Comparison of ENCODE assay signal across 9 mouse cellular contexts in the genomic region with DNA sequence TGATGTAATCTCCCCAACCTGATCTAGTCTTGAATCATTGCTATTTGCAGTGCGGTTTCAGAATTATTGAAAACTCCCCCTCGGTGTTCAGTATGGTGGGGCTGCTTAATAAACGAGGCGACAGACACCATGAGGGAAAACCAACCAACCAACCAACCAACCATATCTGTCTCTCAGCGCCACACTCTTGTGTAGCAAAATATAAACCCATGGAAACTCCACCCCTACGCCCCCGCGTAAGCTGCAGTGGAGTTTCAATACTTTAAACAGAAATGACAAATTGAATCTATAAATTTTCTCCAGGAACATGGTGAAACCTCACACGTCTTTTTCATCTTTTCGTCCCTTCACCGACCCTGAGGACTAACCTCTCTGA.
A peak's percentile ranks its signal among the peaks of the same experiment; 100 is the strongest.
DNase-seq lines count a peak whose midpoint lies in the region; ATAC-seq and TF ChIP-seq lines count a peak whose summit lies in the region.
"Had no signal": no experiment of that assay in that cellular context is flagged by ENCODE, and none has a peak within 500 bp of the region (broad histone marks: within the 10 kb centered on the region; RNA-seq: fewer than 3 reads in every experiment).

No protein-coding gene starts in this region.

- DNase-seq in heart, adult 2 months = no peak
- DNase-seq in CH12.LX (ENCODE audit: extremely low read depth) = peak; percentile 44
- no peak for DNase-seq in limb, embryonic 14.5 days (ENCODE audit: low spot score)
- DNase-seq in thymus, adult 18-20 months = no peak
- DNase-seq in left cerebral cortex, postnatal 25 days (ENCODE audit: low spot score in 2 of 2) = no peak
- DNase-seq in retina, embryonic 14.5 days (ENCODE audit: low spot score) = no peak
- DNase-seq: B cell, adult 2 months had no signal

- H3K36me3 ChIP-seq in heart, embryonic 11.5 days (ENCODE audit: control insufficient read depth, insufficient read depth, low read length) = no peaks in the 10 kb centered on the region
- no peaks in the 10 kb centered on the region for H3K36me3 ChIP-seq in heart, adult 2 months (ENCODE audit: control insufficient read depth, insufficient read depth, low read length)
- H3K36me3 ChIP-seq in CH12.LX (replicated peaks in 1 of 2; ENCODE audit: control insufficient read depth in 1 of 2, insufficient read depth in 1 of 2, low read length in 1 of 2) = peaks cover 3 to 12% of the 10 kb centered on the region in 2 experiments
- H3K36me3 ChIP-seq in forebrain, embryonic 16.5 days (ENCODE audit: control insufficient read depth, insufficient read depth) = no peaks in the 10 kb centered on the region
- no peaks in the 10 kb centered on the region for H3K36me3 ChIP-seq in limb, embryonic 14.5 days (ENCODE audit: control insufficient read depth, insufficient read depth, low read length)

- peak overlapping the region; percentile 61 for H3K4me2 ChIP-seq in heart, embryonic 11.5 days
- H3K4me2 ChIP-seq in CH12.LX (ENCODE audit: insufficient read depth, low read depth, poor library complexity, severe bottlenecking) = peak overlapping the region; percentile 100
- peak overlapping the region; percentile 62 for H3K4me2 ChIP-seq in forebrain, embryonic 16.5 days (ENCODE audit: low read length)
- H3K4me2 ChIP-seq in limb, embryonic 14.5 days (replicated peaks; ENCODE audit: low read depth, low read length, severe bottlenecking) = peak overlapping the region; percentile 49

- no peak for TF ChIP-seq EP300 in heart, adult 2 months (IDR thresholded peaks at IDR 0.05; ENCODE audit: insufficient read depth, low read depth, low read length)
- TF ChIP-seq EP300 in CH12.LX (IDR thresholded peaks at IDR 0.05; ENCODE audit: low read length) = no peak

- no peaks in the 10 kb centered on the region for H3K4me1 ChIP-seq in heart, embryonic 11.5 days (ENCODE audit: control insufficient read depth, insufficient read depth, low read length)
- no peaks in the 10 kb centered on the region for H3K4me1 ChIP-seq in heart, adult 2 months (ENCODE audit: control insufficient read depth, insufficient read depth, low read length)
- peaks cover 3 to 9% of the 10 kb centered on the region in 2 experiments; a peak in 2 of 4 replicates for H3K4me1 ChIP-seq in CH12.LX (ENCODE audit: control insufficient read depth in 1 of 2, insufficient read depth in 2 of 2)
- peaks cover 23% of the 10 kb centered on the region for H3K4me1 ChIP-seq in forebrain, embryonic 16.5 days (replicated peaks; ENCODE audit: control insufficient read depth, insufficient read depth, low read length)
- H3K4me1 ChIP-seq in limb, embryonic 14.5 days (ENCODE audit: control insufficient read depth, insufficient read depth, low read length) = 0 out of 2 replicates have a peak, but pooled peaks cover 7% of the 10 kb centered on the region

- no peaks in the 10 kb centered on the region for H3K79me2 ChIP-seq in heart, adult 2 months (replicated peaks; ENCODE audit: control insufficient read depth, insufficient read depth, low read length)
- H3K79me2 ChIP-seq in CH12.LX (replicated peaks; ENCODE audit: control insufficient read depth, extremely low read depth, insufficient read depth, poor library complexity, severe bottlenecking) = no peaks in the 10 kb centered on the region

- no peak for TF ChIP-seq RAD21 in CH12.LX (IDR thresholded peaks at IDR 0.05; ENCODE audit: low read depth, low read length)

- H3K4me3 ChIP-seq in heart, embryonic 11.5 days (ENCODE audit: low read depth, low read length) = no peak overlapping the region; the same call in 1 of the 2 replicates
- H3K4me3 ChIP-seq in heart, adult 2 months = no peak overlapping the region
- peak overlapping the region; percentile 37 to 50 (median 49) for H3K4me3 ChIP-seq in CH12.LX (replicated peaks in 1 of 3; ENCODE audit: low read depth in 2 of 3, low read length in 2 of 3, poor library complexity in 1 of 3)
- peak overlapping the region; percentile 38 for H3K4me3 ChIP-seq in forebrain, embryonic 16.5 days (replicated peaks; ENCODE audit: low read length)
- H3K4me3 ChIP-seq in limb, embryonic 14.5 days (replicated peaks; ENCODE audit: low read length) = peak overlapping the region; percentile 20

- ATAC-seq in heart, embryonic 11.5 days (replicated peaks; ENCODE audit: insufficient number of reproducible peaks, low FRiP score, low TSS enrichment) = no peak
- peak; percentile 21 for ATAC-seq in forebrain, embryonic 16.5 days
- ATAC-seq in limb, embryonic 14.5 days (ENCODE audit: low FRiP score, low read depth) = no peak

- H3K9me3 ChIP-seq in heart, embryonic 11.5 days (replicated peaks; ENCODE audit: control insufficient read depth, low read length) = no peaks in the 10 kb centered on the region
- no peaks in the 10 kb centered on the region for H3K9me3 ChIP-seq in CH12.LX (replicated peaks; ENCODE audit: low read length)
- no peaks in the 10 kb centered on the region for H3K9me3 ChIP-seq in forebrain, embryonic 16.5 days (ENCODE audit: control insufficient read depth, low read length)
- no peaks in the 10 kb centered on the region for H3K9me3 ChIP-seq in limb, embryonic 14.5 days (ENCODE audit: control insufficient read depth, low read length)

- WGBS in heart, embryonic 11.5 days (ENCODE audit: insufficient replicate concordance) = 71% methylated on average over 11 of the region's 11 CpGs
- WGBS in heart, adult 2 months = 76% methylated on average over 11 of the region's 11 CpGs
- 31% methylated on average over 11 of the region's 11 CpGs for WGBS in forebrain, embryonic 16.5 days
- 71% methylated on average over 11 of the region's 11 CpGs for WGBS in limb, embryonic 14.5 days

- H3K9ac ChIP-seq in heart, embryonic 11.5 days (ENCODE audit: low read depth, low read length) = no peak overlapping the region
- no peak overlapping the region for H3K9ac ChIP-seq in heart, adult 2 months (ENCODE audit: low read depth, low read length)
- peak overlapping the region; percentile 62 for H3K9ac ChIP-seq in CH12.LX (ENCODE audit: insufficient read depth, low read depth)
- H3K9ac ChIP-seq in forebrain, embryonic 16.5 days (replicated peaks; ENCODE audit: low read depth, low read length) = no peak overlapping the region
- H3K9ac ChIP-seq in limb, embryonic 14.5 days (ENCODE audit: low read depth, low read length, severe bottlenecking) = no peak overlapping the region

- dilution Hi-C loops in CH12.LX (cut with MboI; ENCODE audit: extremely low pct_ligation_motif_present, extremely low pct_unique_long_range_greater_than_20kb, low sequenced_read_pairs) = no loop called here

- in situ Hi-C loops in CH12.LX (cut with MboI; ENCODE audit: low pct_ligation_motif_present, low pct_unique_long_range_greater_than_20kb, low sequenced_read_pairs) = no loop called here

- no peak overlapping the region for H3K27ac ChIP-seq in heart, embryonic 11.5 days (ENCODE audit: low read depth, low read length)
- no peak overlapping the region for H3K27ac ChIP-seq in heart, adult 2 months
- no peak overlapping the region for H3K27ac ChIP-seq in CH12.LX (ENCODE audit: insufficient read depth, low read depth)
- H3K27ac ChIP-seq in forebrain, embryonic 16.5 days (ENCODE audit: low read length) = peak overlapping the region; percentile 76
- H3K27ac ChIP-seq in limb, embryonic 14.5 days (replicated peaks; ENCODE audit: low read depth, low read length) = no peak overlapping the region

- no peak for TF ChIP-seq POLR2A in heart, adult 2 months (IDR thresholded peaks at IDR 0.05; ENCODE audit: insufficient read depth, low read depth, low read length)
- TF ChIP-seq POLR2A in CH12.LX (IDR thresholded peaks at IDR 0.05; ENCODE audit: low read depth, low read length) = no peak
- TF ChIP-seq POLR2A in limb, embryonic 14.5 days (IDR thresholded peaks at IDR 0.05; ENCODE audit: borderline replicate concordance, extremely low read depth, insufficient read depth, insufficient read length) = no peak

- TF ChIP-seq CTCF in heart, adult 2 months (IDR thresholded peaks at IDR 0.05) = no peak
- no peak for TF ChIP-seq CTCF in CH12.LX (conservative IDR thresholded peaks at IDR 0.05 in 1 of 2, IDR thresholded peaks at IDR 0.05 in 1 of 2; ENCODE audit: low read depth in 2 of 2, low read length in 2 of 2)

- intact Hi-C loops in heart, adult 2 months (cut with DNase I) = no loop called here
- intact Hi-C loops in left cerebral cortex, postnatal 25 days (cut with DNase I) = loop anchor here (5.0 kb wide), 1 partner anchor 73 kb away; the partner anchor contains the start of gene Neurog2

- peaks cover 4% of the 10 kb centered on the region; the same call in 1 of the 2 replicates for H3K27me3 ChIP-seq in heart, embryonic 11.5 days (ENCODE audit: control insufficient read depth, insufficient read depth, low read length)
- H3K27me3 ChIP-seq in heart, adult 2 months (ENCODE audit: control insufficient read depth, insufficient read depth, low read length) = no peaks in the 10 kb centered on the region
- no peaks in the 10 kb centered on the region for H3K27me3 ChIP-seq in CH12.LX (replicated peaks)
- H3K27me3 ChIP-seq in forebrain, embryonic 16.5 days (replicated peaks; ENCODE audit: control insufficient read depth, insufficient read depth, low read length) = 0 out of 2 replicates have a peak, but pooled peaks cover 4% of the 10 kb centered on the region
- no peaks in the 10 kb centered on the region for H3K27me3 ChIP-seq in limb, embryonic 14.5 days (ENCODE audit: control insufficient read depth, insufficient read depth, low read length)

TF ChIP-seq in CH12.LX, 34 proteins besides CTCF, POLR2A, EP300 and RAD21:
- TF ChIP-seq KAT2A (IDR thresholded peaks at IDR 0.05; ENCODE audit: insufficient replicate concordance, low read length) = no peak
- no peak for TF ChIP-seq TCF12 (IDR thresholded peaks at IDR 0.05; ENCODE audit: low read depth, low read length)
- TF ChIP-seq ZKSCAN1 (IDR thresholded peaks at IDR 0.05; ENCODE audit: borderline replicate concordance, low read depth, low read length) = no peak
- TF ChIP-seq ELF1 (IDR thresholded peaks at IDR 0.05; ENCODE audit: low read depth, low read length) = no peak
- TF ChIP-seq MEF2A (IDR thresholded peaks at IDR 0.05; ENCODE audit: borderline replicate concordance, low read depth, low read length) = no peak
- no peak; the same call in 1 of the 2 replicates for TF ChIP-seq MXI1 (IDR thresholded peaks at IDR 0.05; ENCODE audit: low read depth, low read length)
- TF ChIP-seq MAX (IDR thresholded peaks at IDR 0.05; ENCODE audit: low read length) = no peak
- TF ChIP-seq CHD2 (IDR thresholded peaks at IDR 0.05; ENCODE audit: low read length) = no peak
- TF ChIP-seq ETS1 (conservative IDR thresholded peaks at IDR 0.05; ENCODE audit: low read depth, low read length) = no peak
- no peak for TF ChIP-seq JUN (IDR thresholded peaks at IDR 0.05; ENCODE audit: insufficient read depth, low read depth, low read length)
TF ChIP-seq in CH12.LX: peak in this region for 0.

Comparison
In these comparisons a context has a peak if more than half of its experiments do, and no peak if none do; other contexts are left out.
1. H3K4me2 ChIP-seq: peak in every context shown above with its lines; median percentile 100 in CH12.LX; 62 in forebrain, embryonic 16.5 days; 61 in heart, embryonic 11.5 days; 49 in limb, embryonic 14.5 days.
2. H3K4me3 ChIP-seq: peak in CH12.LX (3 of 3), forebrain, embryonic 16.5 days (single experiment) and limb, embryonic 14.5 days (single experiment); none in heart, embryonic 11.5 days (single experiment) and heart, adult 2 months (single experiment).